In the genomic region with DNA sequence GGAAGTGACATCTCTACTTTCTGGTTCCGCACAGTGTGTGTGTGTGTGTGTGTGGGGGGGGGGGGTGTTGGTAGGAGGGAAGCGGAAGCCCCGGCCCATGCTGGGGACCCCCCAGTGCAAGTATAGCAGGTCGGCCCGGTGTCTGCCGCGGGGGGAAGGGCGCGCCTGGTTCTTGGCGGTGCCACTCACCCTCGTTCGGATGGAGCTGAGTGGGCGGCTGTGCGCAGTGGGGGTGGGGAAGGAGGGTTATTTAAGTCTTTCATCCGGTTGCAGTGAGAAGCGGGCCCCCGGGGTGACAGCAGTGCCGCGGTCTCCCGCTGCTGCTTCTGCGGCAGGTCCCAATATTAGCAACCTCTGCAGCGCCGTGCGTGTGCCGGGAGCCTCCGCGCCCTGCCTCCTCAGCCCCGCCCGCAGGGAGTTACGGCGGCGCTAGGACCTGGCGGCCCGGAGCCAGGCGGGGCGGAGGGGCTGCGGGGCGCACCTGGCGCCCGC, we compare ENCODE assay signal across 7 mouse cellular contexts. TPM values are rescaled to one million over a fixed set of nuclear protein-coding genes. Genes with fewer than 3 reads are reported as not detected.
DNase-seq lines count a peak whose midpoint lies in the region; ATAC-seq and TF ChIP-seq lines count a peak whose summit lies in the region.

No protein-coding gene starts in this region.

- peak; percentile 76 for DNase-seq in Muller cell, postnatal 12 days (ENCODE audit: inconsistent ontology term)
- DNase-seq in brain, embryonic 14.5 days (ENCODE audit: low read depth) = peak; percentile 92
- DNase-seq in left cerebral cortex, adult 18-20 months (ENCODE audit: low spot score in 2 of 2) = peak; percentile 70 to 77
- peak; percentile 62 for DNase-seq in midbrain, embryonic 10.5 days (ENCODE audit: low spot score)

- TF ChIP-seq CTCF in brain, embryonic 14.5 days (IDR thresholded peaks at IDR 0.05; ENCODE audit: borderline replicate concordance, extremely low read depth, insufficient read depth, insufficient read length) = no peak

- peak; percentile 79 for ATAC-seq in forebrain, embryonic 12.5 days (ENCODE audit: low FRiP score)
- peak; percentile 85 for ATAC-seq in hindbrain, embryonic 13.5 days (ENCODE audit: low FRiP score)
- ATAC-seq in stomach, embryonic 16.5 days (ENCODE audit: insufficient read depth, low FRiP score) = peak; percentile 75

- 0% methylated on average over 37 of the region's 40 CpGs for WGBS in forebrain, embryonic 12.5 days
- WGBS in hindbrain, embryonic 13.5 days = under 1% methylated on average over 38 of the region's 40 CpGs
- WGBS in midbrain, embryonic 10.5 days = under 1% methylated on average over 37 of the region's 40 CpGs
- WGBS in stomach, embryonic 16.5 days = under 1% methylated on average over 39 of the region's 40 CpGs

- peak overlapping the region; percentile 73; the same call in 1 of the 2 replicates for H3K27ac ChIP-seq in forebrain, embryonic 12.5 days
- H3K27ac ChIP-seq in hindbrain, embryonic 13.5 days = peak overlapping the region; percentile 92
- H3K27ac ChIP-seq in midbrain, embryonic 10.5 days (replicated peaks) = peak overlapping the region; percentile 70
- peak overlapping the region; percentile 76 for H3K27ac ChIP-seq in stomach, embryonic 16.5 days (ENCODE audit: low read length)

- H3K9ac ChIP-seq in forebrain, embryonic 12.5 days = peak overlapping the region; percentile 55
- peak overlapping the region; percentile 80 for H3K9ac ChIP-seq in hindbrain, embryonic 13.5 days
- H3K9ac ChIP-seq in stomach, embryonic 16.5 days (ENCODE audit: low read length) = peak overlapping the region; percentile 73

- no peak for TF ChIP-seq POLR2A in brain, embryonic 14.5 days (IDR thresholded peaks at IDR 0.05; ENCODE audit: borderline replicate concordance, extremely low read depth, insufficient read depth, insufficient read length, poor library complexity, severe bottlenecking)

- peak overlapping the region; percentile 50 for H3K4me3 ChIP-seq in forebrain, embryonic 12.5 days (replicated peaks)
- peak overlapping the region; percentile 66 for H3K4me3 ChIP-seq in hindbrain, embryonic 13.5 days
- peak overlapping the region; percentile 69 for H3K4me3 ChIP-seq in midbrain, embryonic 10.5 days
- peak overlapping the region; percentile 67 for H3K4me3 ChIP-seq in stomach, embryonic 16.5 days (replicated peaks; ENCODE audit: low read length)

- no peaks in the 10 kb centered on the region for H3K9me3 ChIP-seq in forebrain, embryonic 12.5 days
- no peaks in the 10 kb centered on the region for H3K9me3 ChIP-seq in hindbrain, embryonic 13.5 days
- no peaks in the 10 kb centered on the region for H3K9me3 ChIP-seq in midbrain, embryonic 10.5 days (replicated peaks)
- H3K9me3 ChIP-seq in stomach, embryonic 16.5 days (replicated peaks; ENCODE audit: control insufficient read depth, low read length) = no peaks in the 10 kb centered on the region

- H3K4me1 ChIP-seq in forebrain, embryonic 12.5 days = peaks cover 40% of the 10 kb centered on the region
- H3K4me1 ChIP-seq in hindbrain, embryonic 13.5 days (replicated peaks) = peaks cover 40% of the 10 kb centered on the region
- peaks cover 53% of the 10 kb centered on the region for H3K4me1 ChIP-seq in midbrain, embryonic 10.5 days
- H3K4me1 ChIP-seq in stomach, embryonic 16.5 days (ENCODE audit: control insufficient read depth, insufficient read depth, low read length) = peaks cover 17% of the 10 kb centered on the region; the same call in 1 of the 2 replicates

- no peaks in the 10 kb centered on the region for H3K36me3 ChIP-seq in forebrain, embryonic 12.5 days (replicated peaks)
- H3K36me3 ChIP-seq in hindbrain, embryonic 13.5 days = no peaks in the 10 kb centered on the region
- H3K36me3 ChIP-seq in midbrain, embryonic 10.5 days = no peaks in the 10 kb centered on the region
- no peaks in the 10 kb centered on the region for H3K36me3 ChIP-seq in stomach, embryonic 16.5 days (ENCODE audit: control insufficient read depth, insufficient read depth, low read length)

- H3K4me2 ChIP-seq in forebrain, embryonic 12.5 days = peak overlapping the region; percentile 97
- peak overlapping the region; percentile 83 for H3K4me2 ChIP-seq in hindbrain, embryonic 13.5 days
- peak overlapping the region; percentile 91 for H3K4me2 ChIP-seq in stomach, embryonic 16.5 days (ENCODE audit: low read depth, low read length)

- H3K27me3 ChIP-seq in forebrain, embryonic 12.5 days = peaks cover 83% of the 10 kb centered on the region
- peaks cover 61% of the 10 kb centered on the region for H3K27me3 ChIP-seq in hindbrain, embryonic 13.5 days
- peaks cover 85% of the 10 kb centered on the region for H3K27me3 ChIP-seq in midbrain, embryonic 10.5 days (ENCODE audit: low read depth, poor library complexity, severe bottlenecking)
- H3K27me3 ChIP-seq in stomach, embryonic 16.5 days (ENCODE audit: control insufficient read depth, insufficient read depth, low read length) = peaks cover 40% of the 10 kb centered on the region

RNA-seq across cellular contexts. Expression of gene Fgf9, which starts 5.7 kb away (rescaled TPM):
- polyA plus RNA-seq in brain, embryonic 14.5 days (2012; rRNA removed) = 4.3 and 7.8 TPM in 2 replicates
- 2.8 and 3.8 TPM in 2 replicates for polyA plus RNA-seq in forebrain, embryonic 12.5 days (2016; fragmentation: Nextera tagmentation; extraction: Ambion mirVana)
- polyA plus RNA-seq in hindbrain, embryonic 13.5 days (2015; fragmentation: Nextera tagmentation; extraction: Ambion mirVana) = 15.6 and 16.4 TPM in 2 replicates
- total RNA-seq in left cerebral cortex, adult 18-20 months (2021) = 10 to 100 TPM; 22.5 to 25.3 TPM
- 0.70 and 1.8 TPM in 2 replicates for polyA plus RNA-seq in midbrain, embryonic 10.5 days (2016; fragmentation: Nextera tagmentation; extraction: Ambion mirVana)
- 9.5 and 10.6 TPM in 2 replicates for polyA plus RNA-seq in stomach, embryonic 16.5 days (2015; fragmentation: Nextera tagmentation; extraction: Ambion mirVana)

Comparison
In these comparisons a context has a peak if more than half of its experiments do, and no peak if none do; other contexts are left out.
1. Peak in every context shown above with its lines: DNase-seq, ATAC-seq, H3K4me3 ChIP-seq and H3K27ac ChIP-seq.